Mouse (Mus musculus) spleen, postnatal 0 days (tissue): ENCODE measurements around the gene Syt9. TPM values are rescaled to one million over a fixed set of nuclear protein-coding genes. Genes with fewer than 3 reads are reported as not detected.

Source experiments
- polyA plus RNA-seq: library from polyadenylated mRNA; unstranded; fragments of >200 nt; fragmentation: Nextera tagmentation; extraction: Ambion mirVana; gene quantifications from 2 replicates; pipeline ENCODE4 v1.2.1, GENCODE M21; 2015

Syt9 gene
- polyA plus RNA-seq = 0.10 and 0.28 TPM in 2 replicates

DNA sequence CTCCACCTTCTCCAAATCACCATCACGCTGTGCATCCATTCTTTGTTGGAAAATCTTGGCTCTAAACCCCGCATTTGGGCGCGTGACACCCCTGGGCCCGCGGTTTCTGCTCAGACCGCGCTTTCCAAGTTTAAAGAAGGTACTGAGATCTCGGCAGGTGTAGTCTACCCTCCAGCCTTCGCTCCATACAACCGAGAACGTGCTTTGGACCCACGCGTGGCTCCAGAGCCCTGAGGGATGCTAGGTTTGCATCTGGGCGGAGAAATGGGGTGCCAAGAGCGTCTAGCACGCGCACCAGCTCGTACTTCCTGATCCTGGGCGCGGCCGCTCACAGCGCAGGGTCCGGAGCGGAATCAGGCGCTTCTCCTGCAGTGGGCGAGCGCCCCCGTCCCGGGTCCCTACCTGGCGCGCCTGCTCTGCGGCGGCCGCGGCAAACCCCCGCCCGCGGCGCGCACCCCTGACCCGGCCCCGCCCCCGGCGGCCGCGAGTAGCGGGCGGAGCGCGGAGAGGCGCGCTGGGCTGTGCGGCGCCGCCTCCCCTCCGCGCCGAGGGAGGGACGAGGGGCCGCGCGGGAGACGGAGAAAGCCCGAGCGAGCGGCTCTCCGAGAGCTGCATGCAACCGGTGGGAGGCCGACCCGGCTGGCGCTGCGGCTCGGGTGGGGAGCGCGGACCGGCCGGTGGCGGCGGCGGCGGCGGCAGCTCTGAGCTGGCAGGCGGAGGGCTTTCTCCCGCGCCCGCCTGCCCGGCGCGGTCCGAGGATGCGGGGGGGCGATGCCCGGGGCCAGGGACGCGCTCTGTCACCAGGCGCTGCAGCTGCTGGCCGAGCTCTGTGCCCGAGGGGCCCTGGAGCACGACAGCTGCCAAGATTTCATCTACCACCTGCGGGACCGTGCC lies at the start of gene Syt9:
Gene Syt9 (plus strand): TSS at position 497 of the 894 bp plus-strand sequence.

DNA sequence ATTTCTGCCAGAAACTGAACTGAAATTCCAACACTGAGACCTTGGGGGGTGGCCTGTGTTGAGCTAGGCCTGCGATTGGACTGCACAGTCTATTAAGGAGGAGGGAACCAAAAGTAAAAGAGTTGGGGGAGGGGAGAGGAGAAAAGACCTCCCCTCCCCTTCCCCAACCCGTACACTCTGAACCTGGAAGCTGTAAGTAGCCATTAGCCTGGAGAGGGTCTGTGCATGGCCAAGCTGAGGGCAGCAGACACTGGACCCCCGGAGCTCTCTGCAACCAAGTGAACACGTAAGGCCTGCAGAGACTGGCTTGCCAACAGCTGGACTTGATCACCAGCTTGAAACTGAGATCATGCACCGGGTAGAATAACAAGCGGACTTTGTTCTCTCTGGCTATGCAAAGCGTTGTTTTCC lies 196.7 kb downstream of the Syt9 start, which contains the start of gene Olfml1:
Gene Olfml1 (plus strand): TSS at position 186 of the 411 bp plus-strand sequence.

DNA sequence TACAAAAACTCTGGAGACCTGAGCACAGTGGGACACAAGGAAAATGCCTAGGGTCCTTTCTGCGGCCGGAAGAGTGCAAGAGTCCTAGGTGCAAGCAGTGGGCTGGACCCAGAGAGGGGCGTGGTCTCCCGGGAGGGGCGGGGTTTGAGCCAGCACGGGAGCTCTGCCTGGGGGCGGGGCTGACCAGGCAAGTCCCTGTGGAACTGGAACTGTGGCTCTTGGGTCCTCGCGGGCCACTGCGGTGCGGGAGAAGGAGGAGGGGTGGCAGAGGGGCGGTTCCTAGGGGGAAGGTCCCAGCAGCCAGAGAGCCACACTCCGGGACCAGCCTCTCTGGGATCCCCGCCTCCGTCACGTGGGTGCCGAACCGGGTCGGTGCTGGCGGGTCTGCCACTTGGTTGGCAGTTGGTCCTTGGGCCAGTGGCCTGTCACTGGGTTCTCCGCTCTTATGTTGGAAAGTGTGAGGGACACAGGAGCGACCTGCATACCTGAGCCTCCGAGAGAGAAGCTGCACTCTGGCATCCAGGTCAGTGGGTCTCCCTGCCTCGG lies 224.4 kb downstream of the Syt9 start, which contains the start of gene Ppfibp2:
Gene Ppfibp2 (plus strand): TSS at position 351 of the 546 bp plus-strand sequence.

Other genes with a start within 250 kb of the Syt9 start
- not detected in 2 replicates for gene Olfr715, start 239.6 kb upstream of the Syt9 start, polyA plus RNA-seq
- gene Olfr716, start 232.4 kb upstream of the Syt9 start, polyA plus RNA-seq = not detected in 2 replicates
- gene Nlrp14, start 203.7 kb upstream of the Syt9 start, polyA plus RNA-seq = not detected in 2 replicates
- gene Rbmxl2, start 161.3 kb upstream of the Syt9 start, polyA plus RNA-seq = not detected in 2 replicates
- 6.7 and 9.8 TPM in 2 replicates for gene Olfml1, start 196.7 kb downstream of the Syt9 start, polyA plus RNA-seq
- gene Ppfibp2, start 224.5 kb downstream of the Syt9 start, polyA plus RNA-seq = 4.4 and 5.1 TPM in 2 replicates